Mouse (Mus musculus) kidney, postnatal 25 days (tissue): ENCODE data around the gene Il17rc.

Source experiments
- DNase-seq, 2 experiments: peaks; one replicate each; pipeline ENCODE4 v3.0.0; 2021; ENCODE audit warnings: mixed read lengths in 2 of 2

Il17rc gene

GRCm38 (mm10) chr6:113499346-113499745 lies 28.1 kb downstream of the Il17rc start:
- no peak for DNase-seq

DNA sequence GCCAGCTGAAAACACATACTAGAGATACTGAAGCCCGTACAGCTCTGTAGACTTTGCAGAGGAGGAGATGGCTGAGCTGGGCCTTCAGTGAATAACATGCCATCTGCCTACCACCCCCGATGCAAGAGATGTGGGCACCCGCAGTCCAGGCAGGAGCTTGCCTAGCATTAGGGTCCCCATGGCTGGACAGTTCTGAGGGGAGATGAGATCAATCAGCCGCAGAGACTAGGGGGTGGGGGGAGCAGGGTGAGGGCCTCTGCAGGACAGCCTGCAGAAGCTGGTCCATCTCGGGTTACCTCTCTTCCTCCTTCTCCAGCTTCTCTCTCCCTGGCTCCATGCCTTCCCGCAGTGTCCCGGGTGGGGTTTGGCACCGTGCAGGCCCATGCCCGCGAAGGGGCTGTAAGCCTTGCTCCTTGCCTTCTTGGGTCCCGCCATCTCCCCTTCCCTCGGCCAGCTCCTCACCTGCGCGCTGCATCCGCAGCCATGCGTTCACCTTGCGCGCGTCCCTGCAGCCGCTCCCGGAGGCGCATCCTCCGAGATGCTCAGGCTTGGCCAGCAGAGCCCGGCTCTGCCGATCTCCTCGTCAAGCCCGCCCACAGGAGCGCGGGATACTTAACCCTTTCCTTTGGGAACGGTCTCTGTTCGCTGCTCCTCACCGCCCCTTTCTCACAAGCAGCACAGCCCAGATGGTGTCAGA lies 30.3 kb downstream of the Il17rc start, which contains the start of gene Prrt3:
Prrt3 (minus strand) TSS at position 544 of the 697 bp plus-strand sequence.
- no peak for DNase-seq

- DNase-seq, result no peak
These were observed 31.6 kb downstream of the Il17rc start for GRCm38 (mm10) chr6:113502801-113503200.

- no peak for DNase-seq
These were observed 34.5 kb downstream of the Il17rc start for GRCm38 (mm10) chr6:113505689-113506088.

DNA sequence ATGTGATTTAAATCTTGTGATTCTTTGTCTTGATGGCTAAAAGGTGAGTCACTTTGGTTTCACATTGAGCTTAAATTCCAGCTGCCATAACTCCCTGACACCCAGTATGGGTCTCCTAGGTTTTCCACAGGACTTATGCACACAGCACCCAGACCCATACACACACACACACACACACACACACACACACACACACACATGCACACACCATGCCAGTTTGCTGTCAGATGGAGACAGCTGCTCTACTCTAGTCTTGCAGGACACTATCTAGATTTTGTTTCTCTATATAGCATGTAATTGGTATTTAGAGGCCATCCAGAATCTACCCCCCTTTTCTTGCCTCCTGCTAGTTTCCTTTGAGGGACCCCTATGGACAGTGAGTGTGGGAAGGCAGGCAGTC lies 35.9 kb downstream of the Il17rc start:
- no peak for DNase-seq

DNA sequence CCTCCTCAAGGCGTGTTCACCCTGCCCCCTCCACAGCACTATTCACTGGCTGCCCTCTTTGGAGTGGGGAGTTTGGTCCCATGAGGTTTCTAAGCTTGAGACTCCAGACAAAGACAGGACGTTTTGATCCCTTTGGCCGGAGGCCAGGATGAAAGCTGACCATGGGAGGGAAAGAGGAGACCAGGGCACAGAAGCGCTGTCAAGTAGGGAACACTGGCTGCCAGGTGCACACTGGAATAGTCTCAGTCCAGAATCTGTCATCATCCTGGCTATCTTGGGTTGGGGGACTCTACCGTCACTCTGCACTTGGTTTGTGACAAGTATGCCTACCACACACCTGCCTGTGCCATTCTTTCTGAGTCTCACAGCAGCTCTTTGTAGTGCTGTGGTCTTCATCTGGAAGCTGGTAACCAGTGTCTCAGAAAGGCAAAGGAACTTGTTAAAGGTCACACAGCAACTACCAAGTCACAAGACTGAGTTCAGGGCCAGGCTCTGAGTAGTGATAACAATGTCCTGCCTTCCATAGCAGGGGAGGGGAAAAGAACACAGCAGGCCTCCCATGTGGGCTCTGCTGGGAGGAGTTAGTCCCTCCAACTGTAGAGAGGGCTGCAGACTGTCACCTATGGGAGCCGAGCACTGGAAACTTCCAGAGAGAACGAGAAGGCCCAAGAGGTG lies 37.2 kb downstream of the Il17rc start:
- no peak for DNase-seq

DNA sequence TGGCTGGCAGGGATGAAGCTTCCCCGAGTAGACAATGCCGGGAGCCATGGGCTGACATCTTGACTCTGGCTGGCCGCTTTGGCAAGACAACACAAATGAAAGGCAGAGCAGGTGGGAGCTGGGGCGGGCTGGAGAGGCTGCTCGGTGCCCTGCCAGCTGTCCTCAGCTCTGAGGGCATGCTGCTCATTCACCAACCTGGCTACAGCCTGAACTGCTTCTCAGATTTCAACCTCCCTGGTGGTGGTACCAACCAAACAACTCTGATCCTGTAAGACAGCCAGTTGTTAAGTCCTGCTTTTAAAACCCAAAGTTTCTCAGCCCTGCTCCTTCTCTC lies 37.7 kb downstream of the Il17rc start:
- no peak for DNase-seq

GRCm38 (mm10) chr6:113513944-113514343 lies 42.7 kb downstream of the Il17rc start:
- DNase-seq, result no peak

DNA sequence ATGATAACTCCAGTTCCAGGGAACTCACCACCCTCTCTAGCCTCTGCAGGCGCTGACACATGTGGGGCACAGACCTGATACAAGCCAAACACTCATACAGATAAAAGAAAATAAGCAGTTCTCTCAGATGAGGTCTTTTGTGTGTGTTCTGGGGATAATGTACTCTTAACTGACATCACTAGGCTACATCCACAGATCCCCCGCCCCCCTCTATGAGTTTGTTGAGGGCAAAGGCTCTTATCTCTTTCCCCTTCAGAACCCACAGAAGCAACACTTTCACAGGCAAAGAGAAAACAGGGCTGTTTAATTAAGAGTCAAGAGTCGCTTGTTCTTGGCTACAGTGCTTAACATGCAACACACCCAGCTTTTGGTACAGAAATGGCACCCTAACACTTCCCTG lies 43.4 kb downstream of the Il17rc start:
- no peak for DNase-seq

GRCm38 (mm10) chr6:113517434-113518080 lies 46.3 kb downstream of the Il17rc start:
- DNase-seq, result no peak

DNA sequence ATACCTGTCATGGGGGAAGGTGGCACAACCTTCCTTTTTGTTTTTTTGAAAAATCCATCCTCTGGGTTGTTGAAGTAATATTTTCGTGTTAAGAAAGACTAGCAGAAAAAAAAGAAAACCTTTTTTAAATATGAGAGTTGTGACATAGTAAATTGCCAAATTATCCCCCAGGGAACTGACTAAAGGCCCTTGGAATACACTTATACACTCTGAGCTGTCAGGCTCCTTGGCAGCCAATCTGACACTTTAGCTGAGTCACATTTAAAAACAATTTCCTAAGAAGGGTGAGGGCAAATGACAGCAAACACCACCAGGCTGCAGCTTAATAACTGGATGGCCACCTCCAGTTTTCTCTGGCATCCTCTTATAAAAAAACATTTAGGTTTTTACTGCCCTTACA lies 51.1 kb downstream of the Il17rc start:
- no peak for DNase-seq

- DNase-seq, result no peak
These were observed 52.2 kb downstream of the Il17rc start for GRCm38 (mm10) chr6:113523420-113523819.

DNA sequence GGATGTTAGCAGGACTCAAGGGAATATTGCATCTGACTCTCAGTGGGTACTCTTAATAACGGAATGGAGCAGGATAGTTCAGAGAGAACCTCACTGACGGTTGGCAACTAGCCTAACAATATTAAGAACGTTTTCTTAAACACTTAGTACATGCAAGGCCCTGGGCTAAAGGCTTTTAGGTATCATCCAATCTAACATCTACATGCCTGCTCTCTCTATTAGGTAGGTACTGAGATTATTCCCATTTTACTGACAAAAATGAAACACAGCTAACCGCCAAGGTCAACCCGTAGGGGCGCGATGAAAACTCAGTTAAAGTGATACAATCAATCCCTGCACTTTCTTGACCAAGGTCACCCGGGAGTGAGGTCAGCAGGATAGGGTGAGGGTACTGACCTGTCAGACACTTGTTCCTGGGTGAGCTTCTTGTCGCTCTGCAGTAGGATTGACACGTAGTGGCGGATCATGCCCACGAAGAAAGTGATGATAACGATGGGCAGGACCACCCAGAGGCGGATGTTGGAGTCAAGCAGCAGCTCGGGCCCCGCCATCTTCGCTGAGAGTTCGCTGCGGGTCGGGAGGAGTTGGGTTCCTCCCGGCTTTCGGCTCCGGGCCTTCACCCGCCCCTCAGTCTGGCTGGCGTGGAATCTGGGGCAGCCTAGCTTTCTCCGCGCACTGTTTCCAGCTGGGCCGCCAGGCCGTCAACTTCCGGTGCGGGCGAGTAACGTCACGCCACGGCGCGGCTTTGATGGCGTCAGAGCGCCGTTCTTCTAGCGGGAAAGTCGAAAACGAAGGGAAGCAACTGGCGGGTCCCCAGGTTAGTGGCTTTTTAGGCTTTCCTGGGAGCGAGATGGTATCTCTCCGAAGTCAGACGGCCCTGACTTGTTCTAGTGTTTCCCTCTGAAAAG lies 60.0 kb downstream of the Il17rc start, which contains the start of the genes Emc3 and Fancd2:
Emc3 (minus strand) TSS at position 721 of the 908 bp plus-strand sequence.
Fancd2 (plus strand) TSS at position 751 of the 908 bp plus-strand sequence.
- DNase-seq, result peak; percentile 91 to 93

GRCm38 (mm10) chr6:113531840-113532404 lies 60.7 kb downstream of the Il17rc start:
- no peak for DNase-seq
